Mouse (Mus musculus) stomach, embryonic 16.5 days (tissue): ENCODE measurements around the gene Pla2r1. TPM values are rescaled to one million over a fixed set of nuclear protein-coding genes. Genes with fewer than 3 reads are reported as not detected.

Source experiments
- ATAC-seq: fragments of 200-750 bp; cut with Nextera tagmentation; 2 replicates; pipeline ENCODE4 v1.8.0; 2017; ENCODE audit warnings: moderate number of reproducible peaks, moderate TSS enrichment; ENCODE audit not compliant: insufficient read depth, low FRiP score
- H3K27ac ChIP-seq: fragments of 300-500 bp; sonication (generic); 2 replicates; pipeline ENCODE4 v1.5.1; 2014; ENCODE audit warnings: low read length
- H3K27me3 ChIP-seq: fragments of 300-500 bp; sonication (generic); 2 replicates; pipeline ENCODE4 v1.6.1; 2014; ENCODE audit warnings: low read length, control low read depth, mixed read lengths; ENCODE audit not compliant: control insufficient read depth, insufficient read depth
- H3K36me3 ChIP-seq: fragments of 300-500 bp; sonication (generic); 2 replicates; pipeline ENCODE4 v1.6.1; 2014; ENCODE audit warnings: low read length; ENCODE audit not compliant: control insufficient read depth, insufficient read depth
- H3K4me1 ChIP-seq: fragments of 300-500 bp; sonication (generic); 2 replicates; pipeline ENCODE4 v1.6.1; 2014; ENCODE audit warnings: low read length, control low read depth, mixed read lengths; ENCODE audit not compliant: control insufficient read depth, insufficient read depth
- H3K4me2 ChIP-seq: fragments of 300-500 bp; sonication (generic); 2 replicates; pipeline ENCODE4 v1.6.1; 2014; ENCODE audit warnings: low read depth, low read length, mixed read lengths
- H3K4me3 ChIP-seq: fragments of 300-500 bp; sonication (generic); replicated peaks from 2 replicates; pipeline ENCODE4 v1.5.1; 2014; ENCODE audit warnings: mild to moderate bottlenecking, low read length
- H3K9ac ChIP-seq: fragments of 300-500 bp; sonication (generic); 2 replicates; pipeline ENCODE4 v1.6.1; 2014; ENCODE audit warnings: low read length
- H3K9me3 ChIP-seq: fragments of 300-500 bp; sonication (generic); replicated peaks from 2 replicates; pipeline ENCODE4 v1.6.1; 2016; ENCODE audit warnings: low read length, control low read depth; ENCODE audit not compliant: control insufficient read depth
- WGBS: fragments of 180-500 bp; shearing (Covaris S2); extraction: QIAGEN DNeasy Blood & Tissue Kit; methylation state at CpG from one replicate; pipeline ENCODE4 v1.1.7; 2014; 5-methylcytosine and 5-hydroxymethylcytosine counted together
- polyA plus RNA-seq: library from polyadenylated mRNA; unstranded; fragments of >200 nt; fragmentation: Nextera tagmentation; extraction: Ambion mirVana; gene quantifications from 2 replicates; pipeline ENCODE4 v1.2.1, GENCODE M21; 2015

The Pla2r1 gene
- polyA plus RNA-seq, 1 experiment from 2014 or later, result 3.3 TPM

- Histone ChIP-seq H3K9ac (no peak overlapping the region), H3K4me2 (no peak overlapping the region), H3K27ac (no peak overlapping the region), H3K36me3 (no peaks in the 10 kb centered on the region), H3K4me3 (no peak overlapping the region), H3K9me3 (no peaks in the 10 kb centered on the region), H3K27me3 (no peaks in the 10 kb centered on the region), H3K4me1 (0 out of 2 replicates have a peak, but pooled peaks cover 3% of the 10 kb centered on the region)
- 62% methylated on average over 8 of the region's 8 CpGs for WGBS
- ATAC-seq, result no peak
Observed at GRCm38 (mm10) chr2:60414334-60414733, 138.8 kb downstream of the Pla2r1 start.

DNA sequence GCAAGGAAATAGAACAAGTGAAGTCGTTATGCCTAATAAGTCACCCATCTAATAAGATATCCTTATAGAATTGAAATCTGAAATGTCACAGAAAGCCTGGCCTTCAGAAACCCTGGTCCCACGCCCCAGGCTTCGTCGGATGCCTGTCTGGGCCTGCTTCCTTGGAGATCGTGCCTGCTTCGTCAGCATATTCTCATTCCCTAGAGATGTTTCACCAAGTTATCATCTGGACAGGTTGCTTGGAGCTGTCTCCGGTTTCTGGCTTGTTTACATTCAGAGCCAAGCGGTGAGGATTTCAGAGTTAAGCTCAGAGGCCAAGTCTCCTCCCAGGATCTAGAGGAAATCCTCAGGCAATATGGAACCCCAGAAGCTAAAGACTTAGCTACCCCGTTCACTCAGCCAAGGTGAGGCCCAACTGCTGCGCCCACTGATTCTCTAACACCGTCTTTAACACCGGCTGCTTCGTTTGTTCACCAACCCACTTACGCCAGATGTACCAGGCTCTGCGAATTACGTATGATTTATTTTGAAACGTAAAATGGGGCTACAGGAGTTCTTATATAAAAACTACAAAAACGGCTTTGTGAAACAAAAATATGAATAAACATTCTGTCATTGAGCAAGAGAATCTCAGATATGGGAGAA is 140.0 kb downstream of the Pla2r1 start:
- whole genome bisulfite sequencing, result 55% methylated on average over 18 of the region's 18 CpGs
- Histone ChIP-seq H3K9me3 (no peaks in the 10 kb centered on the region), H3K27me3 (no peaks in the 10 kb centered on the region), H3K4me2 (no peak overlapping the region), H3K27ac (no peak overlapping the region), H3K9ac (no peak overlapping the region), H3K4me1 (0 out of 2 replicates have a peak, but pooled peaks cover 3% of the 10 kb centered on the region), H3K36me3 (no peaks in the 10 kb centered on the region), H3K4me3 (no peak overlapping the region)
- ATAC-seq, result no peak

- no peak overlapping the region for H3K9ac ChIP-seq
- H3K9me3 ChIP-seq, result no peaks in the 10 kb centered on the region
- no peak overlapping the region for H3K27ac ChIP-seq
- no peaks in the 10 kb centered on the region for H3K36me3 ChIP-seq
- H3K27me3 ChIP-seq, result no peaks in the 10 kb centered on the region
- H3K4me3 ChIP-seq, result no peak overlapping the region
- H3K4me2 ChIP-seq, result no peak overlapping the region
- ATAC-seq, result no peak
- 0 out of 2 replicates have a peak, but pooled peaks cover 3% of the 10 kb centered on the region for H3K4me1 ChIP-seq
- 79% methylated on average over 7 of the region's 7 CpGs for WGBS
Observed at GRCm38 (mm10) chr2:60411181-60411580, 141.9 kb downstream of the Pla2r1 start.

DNA sequence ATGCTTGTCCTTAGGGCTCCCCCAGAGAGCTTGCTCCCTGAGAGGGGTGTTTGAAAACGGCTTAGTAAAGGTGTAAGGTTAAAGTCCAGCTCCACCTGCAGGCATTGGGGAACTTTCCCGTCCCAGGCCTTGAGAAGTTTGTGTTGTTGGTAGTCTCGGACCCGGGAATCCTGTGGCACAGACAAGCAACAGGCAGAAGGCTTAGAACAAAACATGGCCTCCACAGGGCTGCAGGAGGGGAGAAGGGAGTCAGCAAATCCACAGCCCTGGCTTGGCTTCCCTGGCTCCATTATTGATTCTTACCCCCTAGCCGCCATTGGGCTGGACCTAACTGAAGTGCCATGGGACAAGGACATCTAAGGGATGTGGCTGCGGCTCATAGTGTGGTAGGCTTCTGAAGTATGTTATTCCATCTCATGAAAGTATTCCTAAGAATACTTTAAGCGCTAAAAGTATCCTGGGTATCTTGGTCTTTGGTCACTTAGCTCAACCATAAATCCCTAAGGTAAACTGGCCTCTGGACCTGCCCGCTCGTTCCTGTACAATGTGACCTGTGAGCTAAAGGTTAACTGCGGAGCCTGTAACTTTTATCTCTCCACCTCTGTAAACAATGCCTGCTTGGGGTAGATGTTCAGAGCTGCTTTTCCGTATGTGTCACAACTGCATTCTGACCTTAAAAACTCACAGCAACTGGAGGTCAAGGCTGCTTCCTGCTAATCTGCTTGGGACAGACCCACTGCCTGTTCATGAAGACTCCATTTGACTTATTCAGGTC is 142.9 kb downstream of the Pla2r1 start:
- ATAC-seq, result no peak
- 0 out of 2 replicates have a peak, but pooled peaks cover 3% of the 10 kb centered on the region for H3K4me1 ChIP-seq

GRCm38 (mm10) chr2:60409194-60409593 is 143.9 kb downstream of the Pla2r1 start:
- H3K9me3 ChIP-seq, result no peaks in the 10 kb centered on the region
- H3K4me2 ChIP-seq, result no peak overlapping the region
- WGBS, result 69% methylated on average over 6 of the region's 6 CpGs
- H3K9ac ChIP-seq, result no peak overlapping the region
- H3K27me3 ChIP-seq, result no peaks in the 10 kb centered on the region
- 0 out of 2 replicates have a peak, but pooled peaks cover 3% of the 10 kb centered on the region for H3K4me1 ChIP-seq
- H3K27ac ChIP-seq, result no peak overlapping the region
- no peaks in the 10 kb centered on the region for H3K36me3 ChIP-seq
- H3K4me3 ChIP-seq, result no peak overlapping the region
- no peak for ATAC-seq

More for the DNA sequence above, 142.9 kb downstream of the Pla2r1 start:
- H3K9me3 ChIP-seq, result no peaks in the 10 kb centered on the region
- H3K27ac ChIP-seq, result no peak overlapping the region
- no peaks in the 10 kb centered on the region for H3K27me3 ChIP-seq
- no peak overlapping the region for H3K4me2 ChIP-seq
- H3K9ac ChIP-seq, result no peak overlapping the region
- no peaks in the 10 kb centered on the region for H3K36me3 ChIP-seq
- WGBS, result 57% methylated on average over 11 of the region's 11 CpGs
- no peak overlapping the region for H3K4me3 ChIP-seq

DNA sequence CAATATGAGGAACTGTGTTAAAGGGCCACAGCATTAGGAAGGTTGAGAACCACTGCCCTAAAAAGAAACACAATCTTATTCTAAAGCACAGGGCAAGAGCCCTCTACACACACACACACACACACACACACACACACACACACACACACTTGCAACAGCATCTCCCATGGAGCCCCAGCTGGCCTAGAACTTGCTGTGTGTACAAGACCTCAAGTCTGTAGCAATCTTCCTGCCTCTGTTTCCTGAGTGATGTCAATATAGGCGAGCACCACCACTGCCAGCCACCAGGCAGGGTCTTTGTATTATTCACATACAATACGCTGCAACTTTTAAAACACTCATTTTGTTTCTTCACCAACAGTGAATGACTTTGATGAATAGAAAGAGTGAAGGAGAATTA is 145.7 kb downstream of the Pla2r1 start:
- ATAC-seq, result no peak
- WGBS, result 84% methylated on average over 2 of the region's 2 CpGs
- H3K9ac ChIP-seq, result no peak overlapping the region

DNA sequence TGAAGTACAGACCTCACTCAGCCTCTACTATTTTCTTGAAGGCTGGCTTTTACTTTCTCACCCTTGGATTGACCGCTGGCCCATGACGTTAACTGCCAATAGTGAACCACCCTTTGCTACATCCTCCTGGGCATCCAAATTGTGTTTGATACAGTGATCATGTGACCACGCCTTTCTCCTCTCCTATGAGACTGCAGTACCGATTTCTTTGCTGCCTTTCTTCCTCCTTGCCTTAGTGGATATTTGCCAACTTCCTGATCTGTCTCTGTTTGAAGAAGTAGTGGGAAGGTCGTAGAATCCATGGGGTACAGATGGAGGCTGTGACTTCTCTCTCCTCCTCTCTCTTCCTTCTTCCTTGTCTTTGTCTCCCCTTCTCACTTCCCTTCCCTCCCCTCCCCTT is 147.7 kb downstream of the Pla2r1 start:
- no peak for ATAC-seq
- H3K4me2 ChIP-seq, result no peak overlapping the region
- no peaks in the 10 kb centered on the region for H3K4me1 ChIP-seq
- H3K9me3 ChIP-seq, result no peaks in the 10 kb centered on the region
- H3K4me3 ChIP-seq, result no peak overlapping the region
- no peaks in the 10 kb centered on the region for H3K36me3 ChIP-seq
- H3K27me3 ChIP-seq, result no peaks in the 10 kb centered on the region
- no peak overlapping the region for H3K27ac ChIP-seq
- WGBS, result 86% methylated on average over 5 of the region's 5 CpGs
- H3K9ac ChIP-seq, result no peak overlapping the region

More for the DNA sequence above, 145.7 kb downstream of the Pla2r1 start:
- H3K9me3 ChIP-seq, result no peaks in the 10 kb centered on the region
- H3K4me3 ChIP-seq, result no peak overlapping the region
- no peaks in the 10 kb centered on the region for H3K36me3 ChIP-seq
- H3K27me3 ChIP-seq, result no peaks in the 10 kb centered on the region
- no peaks in the 10 kb centered on the region for H3K4me1 ChIP-seq
- no peak overlapping the region for H3K4me2 ChIP-seq
- H3K27ac ChIP-seq, result no peak overlapping the region

DNA sequence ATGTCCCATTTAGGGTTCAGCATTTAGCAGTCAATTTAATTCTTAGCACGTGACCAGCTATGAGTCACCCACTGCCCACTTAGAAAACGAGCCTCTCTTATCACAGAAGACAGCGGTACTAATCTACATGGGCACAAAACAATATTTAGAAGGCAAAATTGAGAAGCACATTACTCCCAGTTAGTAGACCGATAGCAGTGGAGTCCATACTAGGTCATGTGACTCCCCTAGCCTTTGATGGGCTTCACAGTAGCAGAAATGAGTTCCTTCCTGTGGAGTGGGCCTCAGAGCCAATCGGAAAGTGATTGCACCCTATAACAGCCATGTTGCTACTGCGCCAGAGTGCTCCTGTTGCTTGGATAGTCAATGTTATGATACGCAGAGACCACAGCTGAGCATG is 148.3 kb downstream of the Pla2r1 start:
- no peak overlapping the region for H3K4me3 ChIP-seq
- no peak overlapping the region for H3K27ac ChIP-seq
- H3K27me3 ChIP-seq, result no peaks in the 10 kb centered on the region
- ATAC-seq, result no peak
- no peaks in the 10 kb centered on the region for H3K36me3 ChIP-seq
- WGBS, result 91% methylated on average over 7 of the region's 7 CpGs
- H3K4me2 ChIP-seq, result no peak overlapping the region
- H3K9ac ChIP-seq, result no peak overlapping the region
- H3K9me3 ChIP-seq, result no peaks in the 10 kb centered on the region
- no peaks in the 10 kb centered on the region for H3K4me1 ChIP-seq

- Histone ChIP-seq H3K9ac (no peak overlapping the region), H3K9me3 (no peaks in the 10 kb centered on the region), H3K4me2 (no peak overlapping the region), H3K4me1 (no peaks in the 10 kb centered on the region), H3K27ac (no peak overlapping the region), H3K27me3 (no peaks in the 10 kb centered on the region), H3K36me3 (no peaks in the 10 kb centered on the region), H3K4me3 (no peak overlapping the region)
- WGBS, result 64% methylated on average over 5 of the region's 5 CpGs
- ATAC-seq, result no peak
Observed at GRCm38 (mm10) chr2:60401694-60402093, 151.4 kb downstream of the Pla2r1 start.
